Mouse (Mus musculus) myocyte (in vitro differentiated cells): ENCODE data around the gene Ankrd39. TPM values are rescaled to one million over a fixed set of nuclear protein-coding genes. Genes with fewer than 3 reads are reported as not detected.

Experiments
- H3K27me3 ChIP-seq: one replicate; pipeline ENCODE4 v1.6.1; 2011; ENCODE audit not compliant: control insufficient read depth, insufficient read depth, insufficient read length
- H3K36me3 ChIP-seq: one replicate; pipeline ENCODE4 v1.6.1; 2011; ENCODE audit not compliant: control insufficient read depth, insufficient read depth
- H3K4me2 ChIP-seq: one replicate; pipeline ENCODE4 v1.6.1; 2011; ENCODE audit warnings: low read depth, control low read depth
- H3K4me3 ChIP-seq: one replicate; pipeline ENCODE4 v1.5.1; 2011; ENCODE audit warnings: mild to moderate bottlenecking, control low read depth, moderate library complexity
- H3K79me2 ChIP-seq: one replicate; pipeline ENCODE4 v1.6.1; 2011; ENCODE audit not compliant: control insufficient read depth, insufficient read depth
- H3ac ChIP-seq: one replicate; pipeline ENCODE4 v1.6.1; 2011; ENCODE audit not compliant: control insufficient read depth, insufficient read length
- CEBPB ChIP-seq: IDR thresholded peaks from 2 replicates; pipeline ENCODE4 v1.6.1; 2011; ENCODE audit warnings: mild to moderate bottlenecking, moderate library complexity; ENCODE audit not compliant: poor library complexity, insufficient read depth, severe bottlenecking
- E2F4 ChIP-seq: IDR thresholded peaks from one replicate; pipeline ENCODE4 v1.6.1; 2011; ENCODE audit warnings: mild to moderate bottlenecking, control low read depth, moderate library complexity; ENCODE audit not compliant: insufficient read depth
- MAX ChIP-seq: IDR thresholded peaks from one replicate; pipeline ENCODE4 v1.6.1; 2011; ENCODE audit warnings: low read depth, mild to moderate bottlenecking, control low read depth
- MYOD1 ChIP-seq, 3 experiments: IDR thresholded peaks; one replicate each; pipeline ENCODE4 v1.6.1; 2011; ENCODE audit warnings: control low read depth in 2 of 3, low read depth in 2 of 3, mild to moderate bottlenecking in 2 of 3, moderate library complexity in 1 of 3; ENCODE audit not compliant: insufficient read length in 2 of 3, control insufficient read depth in 1 of 3
- MYOG ChIP-seq, 3 experiments: IDR thresholded peaks; one replicate each; pipeline ENCODE4 v1.6.1; 2011; ENCODE audit warnings: control low read depth in 2 of 3, low read depth in 2 of 3, mild to moderate bottlenecking in 2 of 3; ENCODE audit not compliant: insufficient read length in 2 of 3, control insufficient read depth in 1 of 3, insufficient read depth in 1 of 3
- POLR2A ChIP-seq: IDR thresholded peaks from one replicate; pipeline ENCODE4 v1.6.1; 2011; ENCODE audit warnings: low read depth, mild to moderate bottlenecking, control low read depth, moderate library complexity; ENCODE audit not compliant: insufficient read length
- POLR2AphosphoS2 ChIP-seq: IDR thresholded peaks from one replicate; pipeline ENCODE4 v1.6.1; 2011; ENCODE audit warnings: low read depth, control low read depth; ENCODE audit not compliant: insufficient read length
- REST ChIP-seq: IDR thresholded peaks from one replicate; pipeline ENCODE4 v1.6.1; 2011; ENCODE audit warnings: mild to moderate bottlenecking, control low read depth, moderate library complexity; ENCODE audit not compliant: insufficient read depth, insufficient read length
- SRF ChIP-seq: IDR thresholded peaks from one replicate; pipeline ENCODE4 v1.6.1; 2011; ENCODE audit warnings: low read depth; ENCODE audit not compliant: control insufficient read depth, insufficient read length
- TCF12 ChIP-seq: IDR thresholded peaks from one replicate; pipeline ENCODE4 v1.6.1; 2011; ENCODE audit warnings: mild to moderate bottlenecking, control low read depth; ENCODE audit not compliant: poor library complexity, insufficient read depth, severe bottlenecking
- TCF3 ChIP-seq: IDR thresholded peaks from one replicate; pipeline ENCODE4 v1.6.1; 2011; ENCODE audit warnings: low read depth, control low read depth; ENCODE audit not compliant: insufficient read length
- USF1 ChIP-seq: IDR thresholded peaks from one replicate; pipeline ENCODE4 v1.6.1; 2011; ENCODE audit warnings: low read depth, mild to moderate bottlenecking, control low read depth, moderate library complexity
- polyA plus RNA-seq: library from polyadenylated mRNA; unstranded; fragments of >200 nt; fragmentation: generic; extraction: Trizol; gene quantifications from one replicate; pipeline ENCODE4 v1.2.1, GENCODE M21; 2012; ENCODE audit warnings: missing spikeins

Gene Ankrd39
- polyA plus RNA-seq, 1 experiment, result 17.9 TPM

DNA sequence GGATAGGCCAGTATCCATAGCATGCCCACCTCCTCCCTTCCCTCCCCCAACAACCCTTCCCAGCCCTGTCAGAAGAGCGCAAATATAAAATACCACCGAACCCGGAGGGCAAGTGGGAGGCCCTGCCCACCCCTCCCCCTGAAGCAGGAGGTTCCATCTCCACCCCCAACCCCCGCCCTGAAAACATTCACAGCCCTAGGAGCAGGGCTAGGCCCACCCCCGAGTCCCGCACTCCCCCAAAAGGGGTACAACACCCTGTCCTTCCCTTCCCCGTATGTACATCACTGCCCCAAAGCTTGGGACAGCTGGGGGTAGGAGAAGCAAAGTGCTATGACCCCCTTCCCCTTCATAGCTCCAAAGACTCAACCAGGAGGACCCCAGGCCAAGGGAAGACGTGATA, 1.5 kb upstream of the Ankrd39 start:
- no peak overlapping the region for H3K4me2 ChIP-seq
- no peak overlapping the region for H3ac ChIP-seq
- no peak overlapping the region for H3K4me3 ChIP-seq
- no peaks in the 10 kb centered on the region for H3K27me3 ChIP-seq
- TF ChIP-seq POLR2AphosphoS2 (no peak), CEBPB (no peak), POLR2A (no peak), SRF (no peak), TCF3 (no peak), REST (no peak), MAX (no peak), E2F4 (no peak), USF1 (no peak), TCF12 (no peak), MYOG (IDR thresholded peaks at IDR 0.05; ENCODE audit: control insufficient read depth in 1 of 3, insufficient read depth in 1 of 3, insufficient read length in 2 of 3, low read depth in 2 of 3) (no peak), MYOD1 (IDR thresholded peaks at IDR 0.05; ENCODE audit: control insufficient read depth in 1 of 3, insufficient read length in 2 of 3, low read depth in 2 of 3) (no peak)
- peaks cover 43% of the 10 kb centered on the region for H3K36me3 ChIP-seq
- peaks cover 24% of the 10 kb centered on the region for H3K79me2 ChIP-seq

DNA sequence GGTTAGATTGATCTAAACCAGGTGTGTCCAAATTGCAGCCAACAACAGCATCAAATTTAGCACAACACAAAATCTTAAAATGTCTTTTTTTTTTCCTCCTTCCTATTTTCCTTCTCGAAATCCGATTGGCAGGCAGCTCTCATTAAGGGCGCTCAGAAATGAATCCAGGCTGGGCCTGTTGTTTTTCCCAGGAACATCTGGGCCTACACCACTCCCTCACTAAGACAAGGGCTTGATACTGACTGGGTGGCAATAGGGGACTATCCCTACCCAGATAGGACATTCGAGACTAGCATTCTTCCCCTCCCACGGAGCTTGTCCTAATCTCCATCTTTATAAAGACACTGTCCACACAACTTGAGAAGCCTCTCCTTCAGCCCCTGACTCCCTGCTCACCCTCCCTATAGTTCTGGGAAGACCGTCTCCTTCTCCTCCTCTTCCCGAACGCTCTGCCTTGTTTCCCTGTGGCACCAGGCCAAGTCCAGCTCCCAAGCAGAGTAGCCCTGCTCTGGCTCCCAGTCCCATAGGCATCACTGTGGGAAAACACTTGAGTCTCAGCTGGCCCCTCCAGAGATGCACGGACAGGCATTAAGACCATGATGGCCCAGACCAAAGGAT, 845 bp upstream of the Ankrd39 start:
- Histone ChIP-seq H3K27me3 (no peaks in the 10 kb centered on the region), H3K4me2 (no peak overlapping the region), H3K36me3 (peaks cover 38% of the 10 kb centered on the region), H3K79me2 (peaks cover 20% of the 10 kb centered on the region), H3ac (no peak overlapping the region), H3K4me3 (no peak overlapping the region)
- TF ChIP-seq MAX, result no peak
- peak; percentile 46 for TF ChIP-seq POLR2AphosphoS2

DNA sequence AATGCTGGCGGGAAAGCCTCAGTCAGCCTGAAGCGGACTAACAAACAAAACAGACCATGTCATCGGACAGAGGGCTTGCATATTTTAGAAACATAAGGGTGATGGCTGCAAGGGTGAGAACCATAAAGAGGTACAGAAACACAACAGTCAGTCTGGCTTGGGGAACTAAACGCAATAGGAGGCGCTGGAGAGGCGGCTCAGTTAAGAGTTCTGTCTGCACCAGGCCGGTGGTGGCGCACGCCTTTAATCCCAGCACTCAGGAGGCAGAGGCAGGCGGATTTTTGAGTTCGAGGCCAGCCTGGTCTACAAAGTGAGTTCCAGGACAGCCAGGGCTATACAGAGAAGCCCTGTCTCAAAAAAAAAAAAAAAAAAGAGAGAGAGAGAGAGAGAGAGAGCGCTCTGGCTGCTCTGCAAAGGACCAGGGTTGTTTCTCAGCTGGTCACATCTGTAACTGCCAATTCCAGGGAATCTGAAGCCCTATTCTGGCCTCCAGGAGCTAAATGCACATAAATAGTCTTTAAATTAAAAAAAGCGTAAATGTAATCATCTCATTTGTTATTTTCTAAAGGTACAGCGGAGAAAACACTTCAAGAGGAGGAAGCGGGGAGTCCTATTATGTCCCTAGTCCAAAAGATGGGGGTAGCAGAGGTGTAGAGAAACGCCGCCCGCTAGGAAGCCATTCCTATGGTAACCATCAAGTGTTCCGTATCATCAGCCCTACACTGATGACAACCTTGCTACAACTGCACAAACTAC, 1.2 kb downstream of the Ankrd39 start:
- H3K4me2 ChIP-seq, result peak overlapping the region; percentile 70
- TF ChIP-seq E2F4 (no peak), USF1 (no peak), POLR2AphosphoS2 (no peak), TCF12 (no peak), CEBPB (no peak), MYOG (IDR thresholded peaks at IDR 0.05; ENCODE audit: control insufficient read depth in 1 of 3, insufficient read depth in 1 of 3, insufficient read length in 2 of 3, low read depth in 2 of 3) (no peak), POLR2A (no peak), SRF (no peak), REST (no peak), MYOD1 (IDR thresholded peaks at IDR 0.05; ENCODE audit: control insufficient read depth in 1 of 3, insufficient read length in 2 of 3, low read depth in 2 of 3) (no peak), MAX (no peak), TCF3 (no peak)
- no peaks in the 10 kb centered on the region for H3K27me3 ChIP-seq
- H3K36me3 ChIP-seq, result peaks cover 17% of the 10 kb centered on the region
- peak overlapping the region; percentile 37 for H3K4me3 ChIP-seq
- H3K79me2 ChIP-seq, result peaks cover 19% of the 10 kb centered on the region
- peak overlapping the region; percentile 39 for H3ac ChIP-seq

DNA sequence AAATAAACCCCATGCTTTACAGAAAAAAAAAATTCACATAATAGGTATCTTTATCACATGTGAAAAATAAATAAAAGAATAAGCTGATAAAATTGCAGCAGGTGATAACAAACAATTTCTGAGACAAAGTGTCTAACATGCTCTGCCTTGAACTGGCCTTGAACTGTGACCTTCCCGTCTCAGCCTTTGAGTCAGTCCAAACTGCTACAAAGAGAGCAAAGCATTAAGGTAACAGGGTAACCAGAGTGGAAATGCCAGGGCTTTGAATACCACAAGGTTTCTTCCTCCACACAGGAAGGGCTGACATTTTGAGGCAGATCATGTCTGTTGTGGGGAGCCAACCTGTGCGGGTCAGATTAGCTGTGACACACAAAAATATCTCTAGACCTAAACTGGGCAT, 1.9 kb downstream of the Ankrd39 start:
- no peak for TF ChIP-seq E2F4
- no peak for TF ChIP-seq MAX
- no peak for TF ChIP-seq REST
- no peak for TF ChIP-seq TCF3
- TF ChIP-seq MYOD1 (IDR thresholded peaks at IDR 0.05; ENCODE audit: control insufficient read depth in 1 of 3, insufficient read length in 2 of 3, low read depth in 2 of 3), result no peak
- no peak overlapping the region for H3ac ChIP-seq
- peaks cover 12% of the 10 kb centered on the region for H3K36me3 ChIP-seq
- H3K4me2 ChIP-seq, result peak overlapping the region; percentile 27
- no peaks in the 10 kb centered on the region for H3K27me3 ChIP-seq
- peaks cover 15% of the 10 kb centered on the region for H3K79me2 ChIP-seq
- peak overlapping the region; percentile 37 for H3K4me3 ChIP-seq

DNA sequence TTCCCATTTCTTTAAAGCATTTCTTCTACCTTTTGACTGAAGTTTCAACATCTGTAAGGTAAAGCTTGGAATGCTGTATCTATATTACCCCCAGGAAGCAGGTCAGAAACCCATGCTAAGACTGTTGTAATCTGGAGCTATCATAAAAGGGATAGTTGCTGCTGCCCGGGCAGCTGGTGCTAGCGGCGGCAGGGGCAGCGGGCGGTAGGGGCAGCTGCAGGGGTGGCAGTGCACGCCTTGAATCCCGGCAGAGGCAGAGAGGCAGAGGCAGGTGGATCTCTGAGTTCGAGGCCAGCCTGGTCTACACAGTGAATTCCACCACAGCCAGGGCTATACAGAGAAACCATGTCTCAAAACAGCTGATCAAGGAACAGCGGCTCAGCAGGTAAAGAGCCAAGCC, 4.3 kb downstream of the Ankrd39 start:
- Histone ChIP-seq H3K79me2 (peaks cover 15% of the 10 kb centered on the region), H3K27me3 (no peaks in the 10 kb centered on the region), H3K4me2 (no peak overlapping the region), H3K4me3 (no peak overlapping the region), H3ac (no peak overlapping the region), H3K36me3 (no peaks in the 10 kb centered on the region)
- TF ChIP-seq REST, result no peak
- no peak for TF ChIP-seq USF1
- no peak for TF ChIP-seq POLR2AphosphoS2
- TF ChIP-seq E2F4, result no peak
- TF ChIP-seq TCF3, result no peak
- no peak for TF ChIP-seq MAX
- no peak for TF ChIP-seq CEBPB
- no peak for TF ChIP-seq SRF
- peak in 1 of 3 experiments; percentile 66 for TF ChIP-seq MYOD1 (IDR thresholded peaks at IDR 0.05; ENCODE audit: control insufficient read depth in 1 of 3, insufficient read length in 2 of 3, low read depth in 2 of 3)
- TF ChIP-seq POLR2A, result no peak
- TF ChIP-seq TCF12, result no peak
- TF ChIP-seq MYOG (IDR thresholded peaks at IDR 0.05; ENCODE audit: control insufficient read depth in 1 of 3, insufficient read depth in 1 of 3, insufficient read length in 2 of 3, low read depth in 2 of 3), result peak in 2 of 3 experiments; percentile 41 to 51
